Mouse (Mus musculus) lung, postnatal 10 days (tissue): ENCODE results near the gene Sec24c.

ENCODE experiments used
- DNase-seq: peaks from one replicate; pipeline ENCODE4 v3.0.0; 2021

Gene Sec24c

GRCm38 (mm10) chr14:20737306-20737705 lies 63.2 kb downstream of the Sec24c start:
- peak; percentile 86 for DNase-seq

- no peak for DNase-seq
Measured at GRCm38 (mm10) chr14:20738511-20738910, 64.4 kb downstream of the Sec24c start.

GRCm38 (mm10) chr14:20741301-20741700 lies 67.2 kb downstream of the Sec24c start:
- peak; percentile 56 for DNase-seq

DNA sequence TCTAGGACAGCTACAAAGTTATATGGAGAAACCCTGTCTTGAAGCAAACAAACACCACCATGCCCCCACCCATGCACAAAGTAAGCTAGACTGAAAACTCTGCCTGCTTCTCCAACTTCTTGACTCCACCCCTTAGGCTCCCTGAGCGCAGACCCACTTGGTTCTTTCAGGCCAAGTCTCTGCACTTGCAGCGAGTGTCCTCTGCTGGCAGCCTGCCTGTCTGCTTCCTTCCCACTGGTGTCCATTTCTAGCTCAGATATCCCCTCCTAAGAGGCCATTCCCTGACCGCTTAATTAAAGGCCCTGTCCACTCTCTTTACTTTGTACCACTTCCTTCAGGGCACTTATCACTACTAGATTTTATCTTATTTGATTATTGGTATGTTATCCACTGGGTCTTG lies 69.5 kb downstream of the Sec24c start:
- no peak for DNase-seq
